ENCODE assay signal across 9 mouse cellular contexts in the genomic region with DNA sequence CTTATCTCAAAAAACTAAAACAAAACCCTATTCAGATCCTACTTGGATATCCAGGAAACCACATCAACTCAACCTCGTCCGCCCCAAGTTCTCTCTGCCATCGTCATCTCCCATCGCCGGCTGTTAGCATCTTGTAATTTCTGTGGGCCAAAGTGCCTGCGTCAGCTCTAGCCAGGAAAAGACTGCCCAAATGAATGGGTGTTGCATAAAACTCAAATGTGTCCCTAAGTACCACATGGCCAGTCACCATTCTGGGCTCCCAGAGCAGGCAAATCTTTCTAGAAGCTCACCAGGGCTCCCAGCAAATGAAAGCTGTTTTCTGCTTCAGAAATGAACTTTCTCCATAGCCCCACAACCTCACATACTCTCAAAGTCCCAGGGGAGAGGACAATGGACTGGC. TPM values are rescaled to one million over a fixed set of nuclear protein-coding genes. Genes with fewer than 3 reads are reported as not detected.
DNase-seq lines count a peak whose midpoint lies in the region; ATAC-seq and TF ChIP-seq lines count a peak whose summit lies in the region.
"Had no signal": no experiment of that assay in that cellular context is flagged by ENCODE, and none has a peak within 500 bp of the region (broad histone marks: within the 10 kb centered on the region; RNA-seq: fewer than 3 reads in every experiment).

No protein-coding gene starts in this region.

- no peak for ATAC-seq in liver, embryonic 13.5 days (ENCODE audit: low read depth)

- intact Hi-C loops in left cerebral cortex, postnatal 14 days (cut with DNase I): no loop called here

- peaks cover 5 to 39% of the 10 kb centered on the region in 2 experiments for H3K4me1 ChIP-seq in ES-E14 (ENCODE audit: control insufficient read depth in 2 of 2, insufficient read depth in 2 of 2, low read length in 2 of 2, poor library complexity in 1 of 2)
- peaks cover 98% of the 10 kb centered on the region for H3K4me1 ChIP-seq in hindbrain, embryonic 10.5 days (replicated peaks)
- H3K4me1 ChIP-seq in liver, embryonic 13.5 days (replicated peaks): peaks cover 58% of the 10 kb centered on the region

- H3K4me2 ChIP-seq in liver, embryonic 13.5 days: peak overlapping the region; percentile 69

- H3K4me3 ChIP-seq in ES-E14 (ENCODE audit: insufficient read depth in 1 of 2, low read depth in 1 of 2, low read length in 2 of 2, poor library complexity in 1 of 2, severe bottlenecking in 1 of 2): no peak overlapping the region
- peak overlapping the region; percentile 94 for H3K4me3 ChIP-seq in hindbrain, embryonic 10.5 days
- H3K4me3 ChIP-seq in liver, embryonic 13.5 days (replicated peaks): no peak overlapping the region; the same call in 1 of the 2 replicates

- peaks cover 3% of the 10 kb centered on the region; the same call in 1 of the 2 replicates for H3K36me3 ChIP-seq in ES-E14 (ENCODE audit: control insufficient read depth, insufficient read depth, low read length, poor library complexity, severe bottlenecking)
- peaks cover 22% of the 10 kb centered on the region; the same call in 1 of the 2 replicates for H3K36me3 ChIP-seq in hindbrain, embryonic 10.5 days
- H3K36me3 ChIP-seq in liver, embryonic 13.5 days: no peaks in the 10 kb centered on the region

- in situ Hi-C loops in ES-E14 (cut with MboI; ENCODE audit: low sequenced_read_pairs in 2 of 2, unreplicated experiment in 2 of 2): no loop called here

- peaks cover 8% of the 10 kb centered on the region for H3K27me3 ChIP-seq in hindbrain, embryonic 10.5 days (ENCODE audit: insufficient read depth, poor library complexity, severe bottlenecking)
- peaks cover 91% of the 10 kb centered on the region for H3K27me3 ChIP-seq in liver, embryonic 13.5 days

- H3K9ac ChIP-seq in ES-E14 (ENCODE audit: insufficient read depth, low read depth, low read length, poor library complexity, severe bottlenecking): 0 out of 2 replicates have a peak overlapping the region, but pooled peaks have one; percentile 10
- H3K9ac ChIP-seq in liver, embryonic 13.5 days: no peak overlapping the region

- DNase-seq in cerebellum, adult 18-20 months: peak; percentile 34 to 42
- DNase-seq in cerebellum, adult 9-10 months: no peak
- DNase-seq in ES-E14 (ENCODE audit: low read depth, low spot score): no peak
- no peak for DNase-seq in hindbrain, embryonic 10.5 days (ENCODE audit: low spot score)
- DNase-seq in liver, embryonic 13.5 days: no peak
- DNase-seq in embryo, embryonic 9.5 days (ENCODE audit: extremely low spot score): no peak
- DNase-seq in left cerebral cortex, postnatal 14 days (ENCODE audit: low spot score in 2 of 2): no peak
- no peak for DNase-seq in layer of hippocampus, adult 11-12 months (ENCODE audit: low spot score)

- no peak overlapping the region for H3K27ac ChIP-seq in ES-E14 (ENCODE audit: insufficient read depth, low read depth, low read length, poor library complexity, severe bottlenecking)
- H3K27ac ChIP-seq in hindbrain, embryonic 10.5 days: peak overlapping the region; percentile 98
- H3K27ac ChIP-seq in liver, embryonic 13.5 days: peak overlapping the region; percentile 52; the same call in 1 of the 2 replicates

- no peaks in the 10 kb centered on the region for H3K9me3 ChIP-seq in ES-E14 (ENCODE audit: control insufficient read depth, insufficient read depth, low read depth, low read length)
- no peaks in the 10 kb centered on the region for H3K9me3 ChIP-seq in hindbrain, embryonic 10.5 days
- no peaks in the 10 kb centered on the region for H3K9me3 ChIP-seq in liver, embryonic 13.5 days (replicated peaks)

- WGBS in hindbrain, embryonic 10.5 days: 80% methylated on average over 6 of the region's 6 CpGs
- 37% methylated on average over 6 of the region's 6 CpGs for WGBS in liver, embryonic 13.5 days (ENCODE audit: insufficient replicate concordance)

TF ChIP-seq in ES-E14, 5 proteins besides CTCF, POLR2A, EP300 and RAD21:
- TF ChIP-seq MAFK (IDR thresholded peaks at IDR 0.05; ENCODE audit: insufficient read depth, low read depth, low read length): no peak
- no peak for TF ChIP-seq ZC3H11A (IDR thresholded peaks at IDR 0.05; ENCODE audit: borderline replicate concordance, low read depth, low read length)
- no peak for TF ChIP-seq CHD2 (IDR thresholded peaks at IDR 0.05; ENCODE audit: low read depth, low read length)
- TF ChIP-seq HCFC1 (IDR thresholded peaks at IDR 0.05; ENCODE audit: borderline replicate concordance, insufficient read depth, low read length): no peak
- no peak for TF ChIP-seq ZNF384 (IDR thresholded peaks at IDR 0.05; ENCODE audit: low read depth, low read length)

RNA-seq across cellular contexts. Expression of a gene that starts 2.1 kb away (rescaled TPM):
- 52.9 and 72.6 TPM in 2 replicates for total RNA-seq in ES-E14 (2012; rRNA removed)
- 61.6 and 63.9 TPM in 2 replicates for polyA plus RNA-seq in hindbrain, embryonic 10.5 days (2016; fragmentation: Nextera tagmentation; extraction: Ambion mirVana)
- polyA plus RNA-seq in liver, embryonic 13.5 days (2015; fragmentation: Nextera tagmentation; extraction: Ambion mirVana): 5.6 and 6.3 TPM in 2 replicates
- 10 to 100 TPM; 47.5 to 53.7 TPM for total RNA-seq in left cerebral cortex, postnatal 14 days (2021)

RNA-seq across cellular contexts. Expression of a gene that starts 50.7 kb away (rescaled TPM):
- 0.22 and 0.48 TPM in 2 replicates for total RNA-seq in ES-E14 (2012; rRNA removed)
- polyA plus RNA-seq in hindbrain, embryonic 10.5 days (2016; fragmentation: Nextera tagmentation; extraction: Ambion mirVana): not detected in 2 replicates
- polyA plus RNA-seq in liver, embryonic 13.5 days (2015; fragmentation: Nextera tagmentation; extraction: Ambion mirVana): 1.5 and 2.9 TPM in 2 replicates
- not detected for total RNA-seq in left cerebral cortex, postnatal 14 days (2021)
- total RNA-seq: neutrophil, adult 5-6 weeks had no signal

Comparison
In these comparisons a context has a peak if more than half of its experiments do, and no peak if none do; other contexts are left out.
1. DNase-seq: peak in cerebellum, adult 18-20 months (2 of 2); none in cerebellum, adult 9-10 months (single experiment), ES-E14 (single experiment), hindbrain, embryonic 10.5 days (single experiment), liver, embryonic 13.5 days (single experiment), embryo, embryonic 9.5 days (single experiment), left cerebral cortex, postnatal 14 days (0 of 2) and layer of hippocampus, adult 11-12 months (single experiment).